Mouse (Mus musculus): ENCODE data around the gene Dbil5. TPM values are rescaled to one million over a fixed set of nuclear protein-coding genes. Genes with fewer than 3 reads are reported as not detected.

Dbil5 gene
- polyA plus RNA-seq, 3 experiments from 2014 or later: 1.0 TPM; not detected in 2

Other genes with a start within 250 kb of the Dbil5 start
- under 1 TPM in 1 of 3 experiments, not detected in 2; 0.62 TPM for gene 1700016K19Rik, start 217.7 kb upstream of the Dbil5 start, polyA plus RNA-seq (2017; shearing (Covaris generic))
- 10 to 100 TPM in 2 of 3 experiments, 1 to 10 TPM in 1; 7.9 to 25.3 (median 24.8) TPM for gene Rflnb, start 189.8 kb upstream of the Dbil5 start, polyA plus RNA-seq (2017; shearing (Covaris generic))
- 10 to 100 TPM; 41.0 to 62.8 (median 49.8) TPM for gene Vps53, start 38.0 kb upstream of the Dbil5 start, polyA plus RNA-seq (2017; shearing (Covaris generic))
- gene Fam57a, start 37.9 kb upstream of the Dbil5 start, polyA plus RNA-seq (2017; shearing (Covaris generic)): 1 to 10 TPM; 2.5 to 4.5 (median 3.6) TPM
- gene Gemin4, start 56 bp downstream of the Dbil5 start, polyA plus RNA-seq (2017; shearing (Covaris generic)): 10 to 100 TPM in 2 of 3 experiments, 1 to 10 TPM in 1; 8.3 to 13.4 (median 11.0) TPM
- 10 to 100 TPM in 2 of 3 experiments, 1 to 10 TPM in 1; 9.4 to 14.2 (median 12.9) TPM for gene Mrm3, start 26.1 kb downstream of the Dbil5 start, polyA plus RNA-seq (2017; shearing (Covaris generic))
- 100 to 1,000 TPM in 1 of 3 experiments, 10 to 100 TPM in 2; 83.0 to 101 (median 84.6) TPM for gene Glod4, start 26.1 kb downstream of the Dbil5 start, polyA plus RNA-seq (2017; shearing (Covaris generic))
- 1 to 10 TPM; 1.1 to 2.0 (median 1.6) TPM for gene Nxn, start 181.5 kb downstream of the Dbil5 start, polyA plus RNA-seq (2017; shearing (Covaris generic))
- gene Timm22, start 189.3 kb downstream of the Dbil5 start, polyA plus RNA-seq (2017; shearing (Covaris generic)): 10 to 100 TPM; 60.7 to 86.9 (median 76.3) TPM